In the genomic region with DNA sequence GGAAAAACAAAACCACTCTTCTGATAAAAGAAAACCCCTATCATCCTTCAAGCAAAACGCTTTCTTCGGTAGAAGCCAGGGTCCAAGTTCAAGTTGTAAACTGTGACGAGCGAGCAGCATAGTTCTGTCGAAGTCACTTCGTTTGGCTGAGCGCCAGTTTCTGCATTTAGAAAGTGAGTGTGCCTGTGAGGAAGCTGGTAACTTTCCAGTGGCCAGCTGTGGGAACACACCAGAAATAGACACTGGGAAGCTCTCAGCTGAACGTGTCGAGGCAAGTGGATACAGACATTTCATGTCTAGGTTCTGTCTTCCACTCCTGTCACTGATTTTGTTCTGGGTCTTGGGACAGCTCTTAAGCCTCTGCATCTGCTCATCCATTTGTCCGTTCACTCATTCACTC, we compare ENCODE assay signal across 8 mouse cellular contexts. TPM values are rescaled to one million over a fixed set of nuclear protein-coding genes. Genes with fewer than 3 reads are reported as not detected.
DNase-seq lines count a peak whose midpoint lies in the region; ATAC-seq lines count a peak whose summit lies in the region.

No protein-coding gene starts in this region.

- H3K4me3 ChIP-seq in hindbrain, embryonic 15.5 days = no peak overlapping the region
- H3K4me3 ChIP-seq in hindbrain, embryonic 12.5 days = no peak overlapping the region
- H3K4me3 ChIP-seq in embryonic facial prominence, embryonic 15.5 days (replicated peaks) = no peak overlapping the region
- no peak overlapping the region for H3K4me3 ChIP-seq in heart, embryonic 15.5 days
- H3K4me3 ChIP-seq in stomach, embryonic 16.5 days (replicated peaks; ENCODE audit: low read length) = no peak overlapping the region
- no peak overlapping the region for H3K4me3 ChIP-seq in forebrain, embryonic 16.5 days (replicated peaks; ENCODE audit: low read length)

- no peak overlapping the region for H3K9ac ChIP-seq in hindbrain, embryonic 15.5 days
- no peak overlapping the region for H3K9ac ChIP-seq in hindbrain, embryonic 12.5 days
- H3K9ac ChIP-seq in embryonic facial prominence, embryonic 15.5 days = no peak overlapping the region
- H3K9ac ChIP-seq in heart, embryonic 15.5 days = no peak overlapping the region
- H3K9ac ChIP-seq in stomach, embryonic 16.5 days (ENCODE audit: low read length) = no peak overlapping the region
- no peak overlapping the region for H3K9ac ChIP-seq in forebrain, embryonic 16.5 days (replicated peaks; ENCODE audit: low read depth, low read length)

- no peak for ATAC-seq in hindbrain, embryonic 15.5 days (ENCODE audit: low FRiP score, low read depth)
- no peak for ATAC-seq in hindbrain, embryonic 12.5 days (ENCODE audit: low FRiP score)
- ATAC-seq in embryonic facial prominence, embryonic 15.5 days (ENCODE audit: insufficient number of reproducible peaks, low FRiP score, low TSS enrichment, low read depth) = peak; percentile 47
- ATAC-seq in heart, embryonic 15.5 days (replicated peaks; ENCODE audit: insufficient number of reproducible peaks, insufficient read depth, low FRiP score, low read depth) = peak; percentile 90
- peak; percentile 80 for ATAC-seq in stomach, embryonic 16.5 days (ENCODE audit: insufficient read depth, low FRiP score)
- ATAC-seq in forebrain, embryonic 16.5 days = no peak

- no peaks in the 10 kb centered on the region for H3K36me3 ChIP-seq in hindbrain, embryonic 15.5 days
- no peaks in the 10 kb centered on the region for H3K36me3 ChIP-seq in hindbrain, embryonic 12.5 days
- H3K36me3 ChIP-seq in embryonic facial prominence, embryonic 15.5 days = no peaks in the 10 kb centered on the region
- no peaks in the 10 kb centered on the region for H3K36me3 ChIP-seq in heart, embryonic 15.5 days
- no peaks in the 10 kb centered on the region for H3K36me3 ChIP-seq in stomach, embryonic 16.5 days (ENCODE audit: control insufficient read depth, insufficient read depth, low read length)
- H3K36me3 ChIP-seq in forebrain, embryonic 16.5 days (ENCODE audit: control insufficient read depth, insufficient read depth) = no peaks in the 10 kb centered on the region

- H3K9me3 ChIP-seq in hindbrain, embryonic 15.5 days = no peaks in the 10 kb centered on the region
- no peaks in the 10 kb centered on the region for H3K9me3 ChIP-seq in hindbrain, embryonic 12.5 days (replicated peaks)
- H3K9me3 ChIP-seq in embryonic facial prominence, embryonic 15.5 days (replicated peaks) = no peaks in the 10 kb centered on the region
- no peaks in the 10 kb centered on the region for H3K9me3 ChIP-seq in heart, embryonic 15.5 days (replicated peaks)
- H3K9me3 ChIP-seq in stomach, embryonic 16.5 days (replicated peaks; ENCODE audit: control insufficient read depth, low read length) = no peaks in the 10 kb centered on the region
- H3K9me3 ChIP-seq in forebrain, embryonic 16.5 days (ENCODE audit: control insufficient read depth, low read length) = no peaks in the 10 kb centered on the region

- DNase-seq in layer of hippocampus, adult 18-20 months (ENCODE audit: low spot score in 2 of 2) = peak; percentile 60 to 76
- DNase-seq in lung, postnatal 36 days = peak; percentile 96

- 67% methylated on average over 10 of the region's 10 CpGs for WGBS in hindbrain, embryonic 15.5 days
- WGBS in hindbrain, embryonic 12.5 days = 80% methylated on average over 10 of the region's 10 CpGs
- 39% methylated on average over 10 of the region's 10 CpGs for WGBS in embryonic facial prominence, embryonic 15.5 days
- 9% methylated on average over 10 of the region's 10 CpGs for WGBS in heart, embryonic 15.5 days
- WGBS in stomach, embryonic 16.5 days = 29% methylated on average over 10 of the region's 10 CpGs
- 58% methylated on average over 10 of the region's 10 CpGs for WGBS in forebrain, embryonic 16.5 days

- no peaks in the 10 kb centered on the region for H3K27me3 ChIP-seq in hindbrain, embryonic 15.5 days
- no peaks in the 10 kb centered on the region for H3K27me3 ChIP-seq in hindbrain, embryonic 12.5 days
- no peaks in the 10 kb centered on the region for H3K27me3 ChIP-seq in embryonic facial prominence, embryonic 15.5 days
- no peaks in the 10 kb centered on the region for H3K27me3 ChIP-seq in heart, embryonic 15.5 days
- H3K27me3 ChIP-seq in stomach, embryonic 16.5 days (ENCODE audit: control insufficient read depth, insufficient read depth, low read length) = no peaks in the 10 kb centered on the region
- H3K27me3 ChIP-seq in forebrain, embryonic 16.5 days (replicated peaks; ENCODE audit: control insufficient read depth, insufficient read depth, low read length) = no peaks in the 10 kb centered on the region

- H3K4me2 ChIP-seq in hindbrain, embryonic 15.5 days = no peak overlapping the region
- H3K4me2 ChIP-seq in hindbrain, embryonic 12.5 days (replicated peaks) = no peak overlapping the region
- H3K4me2 ChIP-seq in embryonic facial prominence, embryonic 15.5 days (replicated peaks) = peak overlapping the region; percentile 9; the same call in 1 of the 2 replicates
- peak overlapping the region; percentile 49 for H3K4me2 ChIP-seq in heart, embryonic 15.5 days
- H3K4me2 ChIP-seq in stomach, embryonic 16.5 days (ENCODE audit: low read depth, low read length) = peak overlapping the region; percentile 31; the same call in 1 of the 2 replicates
- H3K4me2 ChIP-seq in forebrain, embryonic 16.5 days (ENCODE audit: low read length) = no peak overlapping the region

- 0 out of 2 replicates have a peak, but pooled peaks cover 4% of the 10 kb centered on the region for H3K4me1 ChIP-seq in hindbrain, embryonic 15.5 days (replicated peaks)
- H3K4me1 ChIP-seq in hindbrain, embryonic 12.5 days = no peaks in the 10 kb centered on the region
- peaks cover 22% of the 10 kb centered on the region for H3K4me1 ChIP-seq in embryonic facial prominence, embryonic 15.5 days
- peaks cover 26% of the 10 kb centered on the region for H3K4me1 ChIP-seq in heart, embryonic 15.5 days (replicated peaks)
- peaks cover 10% of the 10 kb centered on the region for H3K4me1 ChIP-seq in stomach, embryonic 16.5 days (ENCODE audit: control insufficient read depth, insufficient read depth, low read length)
- peaks cover 3% of the 10 kb centered on the region; the same call in 1 of the 2 replicates for H3K4me1 ChIP-seq in forebrain, embryonic 16.5 days (replicated peaks; ENCODE audit: control insufficient read depth, insufficient read depth, low read length)

- 0 out of 2 replicates have a peak overlapping the region, but pooled peaks have one; percentile 2 for H3K27ac ChIP-seq in hindbrain, embryonic 15.5 days (replicated peaks)
- H3K27ac ChIP-seq in hindbrain, embryonic 12.5 days = no peak overlapping the region
- H3K27ac ChIP-seq in embryonic facial prominence, embryonic 15.5 days (replicated peaks) = peak overlapping the region; percentile 82
- peak overlapping the region; percentile 96 for H3K27ac ChIP-seq in heart, embryonic 15.5 days
- peak overlapping the region; percentile 86 for H3K27ac ChIP-seq in stomach, embryonic 16.5 days (ENCODE audit: low read length)
- no peak overlapping the region for H3K27ac ChIP-seq in forebrain, embryonic 16.5 days (ENCODE audit: low read length)

RNA-seq across cellular contexts. Expression of a gene that starts 15.2 kb away (rescaled TPM):
- 94.0 and 100 TPM in 2 replicates for polyA plus RNA-seq in hindbrain, embryonic 15.5 days (2015; fragmentation: Nextera tagmentation; extraction: Ambion mirVana)
- polyA plus RNA-seq in hindbrain, embryonic 12.5 days (2016; fragmentation: Nextera tagmentation; extraction: Ambion mirVana) = 101 and 108 TPM in 2 replicates
- polyA plus RNA-seq in embryonic facial prominence, embryonic 15.5 days (2015; fragmentation: Nextera tagmentation; extraction: Ambion mirVana) = 90.6 and 92.1 TPM in 2 replicates
- polyA plus RNA-seq in heart, embryonic 15.5 days (2015; fragmentation: Nextera tagmentation; extraction: Ambion mirVana) = 92.0 and 94.9 TPM in 2 replicates
- 100 to 1,000 TPM; 100 to 106 TPM for total RNA-seq in layer of hippocampus, adult 18-20 months (2021)
- 86.4 and 93.2 TPM in 2 replicates for polyA plus RNA-seq in stomach, embryonic 16.5 days (2015; fragmentation: Nextera tagmentation; extraction: Ambion mirVana)
- 83.3 and 101 TPM in 2 replicates for polyA plus RNA-seq in forebrain, embryonic 16.5 days (2015; fragmentation: Nextera tagmentation; extraction: Ambion mirVana)

RNA-seq across cellular contexts. Expression of a gene that starts 24.3 kb away (rescaled TPM):
- polyA plus RNA-seq in hindbrain, embryonic 15.5 days (2015; fragmentation: Nextera tagmentation; extraction: Ambion mirVana) = 93.8 and 119 TPM in 2 replicates
- polyA plus RNA-seq in hindbrain, embryonic 12.5 days (2016; fragmentation: Nextera tagmentation; extraction: Ambion mirVana) = 76.2 and 93.8 TPM in 2 replicates
- 89.9 and 96.7 TPM in 2 replicates for polyA plus RNA-seq in embryonic facial prominence, embryonic 15.5 days (2015; fragmentation: Nextera tagmentation; extraction: Ambion mirVana)
- polyA plus RNA-seq in heart, embryonic 15.5 days (2015; fragmentation: Nextera tagmentation; extraction: Ambion mirVana) = 0.33 and 0.35 TPM in 2 replicates
- total RNA-seq in layer of hippocampus, adult 18-20 months (2021) = 100 to 1,000 TPM; 161 to 185 TPM
- 0.83 and 1.5 TPM in 2 replicates for polyA plus RNA-seq in stomach, embryonic 16.5 days (2015; fragmentation: Nextera tagmentation; extraction: Ambion mirVana)
- 63.1 and 94.4 TPM in 2 replicates for polyA plus RNA-seq in forebrain, embryonic 16.5 days (2015; fragmentation: Nextera tagmentation; extraction: Ambion mirVana)

Comparison
In these comparisons a context has a peak if more than half of its experiments do, and no peak if none do; other contexts are left out.
1. H3K27ac ChIP-seq: peak in hindbrain, embryonic 15.5 days (single experiment), embryonic facial prominence, embryonic 15.5 days (single experiment), heart, embryonic 15.5 days (single experiment) and stomach, embryonic 16.5 days (single experiment); none in hindbrain, embryonic 12.5 days (single experiment) and forebrain, embryonic 16.5 days (single experiment).
2. ATAC-seq: peak in embryonic facial prominence, embryonic 15.5 days (single experiment), heart, embryonic 15.5 days (single experiment) and stomach, embryonic 16.5 days (single experiment); none in hindbrain, embryonic 15.5 days (single experiment), hindbrain, embryonic 12.5 days (single experiment) and forebrain, embryonic 16.5 days (single experiment).
3. H3K4me2 ChIP-seq: peak in embryonic facial prominence, embryonic 15.5 days (single experiment), heart, embryonic 15.5 days (single experiment) and stomach, embryonic 16.5 days (single experiment); none in hindbrain, embryonic 15.5 days (single experiment), hindbrain, embryonic 12.5 days (single experiment) and forebrain, embryonic 16.5 days (single experiment).
4. RNA of a gene that starts 24.3 kb away (polyA plus RNA-seq): 89.9 to 96.7 TPM in embryonic facial prominence, embryonic 15.5 days, 93.8 to 119 TPM in hindbrain, embryonic 15.5 days, 76.2 to 93.8 TPM in hindbrain, embryonic 12.5 days and 63.1 to 94.4 TPM in forebrain, embryonic 16.5 days; 0.83 to 1.5 TPM in stomach, embryonic 16.5 days and 0.33 to 0.35 TPM in heart, embryonic 15.5 days; every median in the first group is over 10 times any median in the second.